ENCODE assay signal across 9 mouse cellular contexts in the genomic region with DNA sequence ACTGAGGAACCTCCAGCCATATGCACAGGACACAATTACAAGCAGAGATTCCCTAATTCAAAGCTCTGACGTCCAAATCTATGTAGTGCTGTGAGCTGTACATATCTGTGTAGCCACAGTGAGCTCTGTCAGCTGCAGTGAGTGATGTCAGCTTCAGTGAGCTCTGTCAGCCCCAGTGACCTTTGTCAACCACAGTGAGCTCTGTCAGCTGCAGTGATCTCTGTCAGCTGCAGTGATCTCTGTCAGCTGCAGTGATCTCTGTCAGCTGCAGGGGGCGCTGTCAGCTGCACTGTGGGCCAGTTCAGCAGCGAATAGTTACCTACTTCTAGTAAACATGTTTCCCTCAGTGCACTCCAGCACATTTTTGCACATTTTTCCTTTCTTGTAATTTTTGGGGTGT. TPM values are rescaled to one million over a fixed set of nuclear protein-coding genes. Genes with fewer than 3 reads are reported as not detected.
DNase-seq lines count a peak whose midpoint lies in the region; TF ChIP-seq lines count a peak whose summit lies in the region.
"Had no signal": no experiment of that assay in that cellular context is flagged by ENCODE, and none has a peak within 500 bp of the region (broad histone marks: within the 10 kb centered on the region; RNA-seq: fewer than 3 reads in every experiment).

No protein-coding gene starts in this region.

- no peaks in the 10 kb centered on the region for H3K4me1 ChIP-seq in cortical plate, adult 2 months (ENCODE audit: control insufficient read depth, insufficient read depth, low read length)
- H3K4me1 ChIP-seq: stomach, embryonic 15.5 days had no signal

- TF ChIP-seq POLR2A in cortical plate, adult 2 months (IDR thresholded peaks at IDR 0.05; ENCODE audit: extremely low read depth, insufficient read depth, low read length): no peak

- no peak overlapping the region for H3K4me3 ChIP-seq in cortical plate, adult 2 months (ENCODE audit: insufficient read depth, low read length)
- H3K4me3 ChIP-seq: stomach, embryonic 15.5 days had no signal

- peak; percentile 59 for TF ChIP-seq CTCF in cortical plate, adult 2 months (IDR thresholded peaks at IDR 0.05; ENCODE audit: extremely low read depth, insufficient read depth, low read length)

- peak; percentile 35 to 61 for DNase-seq in heart, postnatal 14 days
- no peak for DNase-seq in heart, adult 11 months
- peak; percentile 9 for DNase-seq in thymus, postnatal 25 days
- DNase-seq in thymus, postnatal 10 days (ENCODE audit: low spot score in 2 of 2): no peak
- DNase-seq in kidney, postnatal 36 days: peak; percentile 8 to 62
- peak; percentile 62 for DNase-seq in retina, postnatal 1 day
- no peak for DNase-seq in yolk sac, embryonic 10.5 days (ENCODE audit: low spot score)

- intact Hi-C loops in heart, postnatal 14 days (cut with DNase I): loop anchor here (5.0 kb wide), 1 partner anchor 193 kb away; no protein-coding TSS in a partner anchor

- no peak overlapping the region for H3K27ac ChIP-seq in cortical plate, adult 2 months (ENCODE audit: insufficient read depth, low read length)
- H3K27ac ChIP-seq: stomach, embryonic 15.5 days had no signal

RNA-seq across cellular contexts. Expression of a gene that starts 10.2 kb away (rescaled TPM):
- not detected for total RNA-seq in heart, postnatal 14 days (2021)
- 0.06 TPM in 2 replicates for polyA plus RNA-seq in cortical plate, adult 2 months (2012; rRNA removed)

Comparison
In these comparisons a context has a peak if more than half of its experiments do, and no peak if none do; other contexts are left out.
1. DNase-seq: peak in heart, postnatal 14 days (2 of 2), thymus, postnatal 25 days (single experiment), kidney, postnatal 36 days (2 of 2) and retina, postnatal 1 day (single experiment); none in heart, adult 11 months (single experiment), thymus, postnatal 10 days (0 of 2) and yolk sac, embryonic 10.5 days (single experiment).